Comparison of ENCODE assay signal across 7 mouse cellular contexts in genomic region chr5:93005229-93005814, GRCm38 (mm10). TPM values are rescaled to one million over a fixed set of nuclear protein-coding genes. Genes with fewer than 3 reads are reported as not detected.
A peak's percentile ranks its signal among the peaks of the same experiment; 100 is the strongest.
DNase-seq lines count a peak whose midpoint lies in the region; ATAC-seq and TF ChIP-seq lines count a peak whose summit lies in the region.

No protein-coding gene starts in this region.

- no peaks in the 10 kb centered on the region for H3K36me3 ChIP-seq in intestine, postnatal 0 days (ENCODE audit: control insufficient read depth, insufficient read depth)
- no peaks in the 10 kb centered on the region for H3K36me3 ChIP-seq in liver, embryonic 16.5 days (ENCODE audit: control insufficient read depth, insufficient read depth)

- no peak for TF ChIP-seq POLR2A in olfactory bulb, adult 2 months (IDR thresholded peaks at IDR 0.05; ENCODE audit: insufficient read depth, low read depth, low read length)

- 0 out of 2 replicates have a peak, but pooled peaks have one; percentile 32 for TF ChIP-seq CTCF in intestine, postnatal 0 days (IDR thresholded peaks at IDR 0.05; ENCODE audit: low read depth)
- TF ChIP-seq CTCF in olfactory bulb, adult 2 months (IDR thresholded peaks at IDR 0.05; ENCODE audit: insufficient read depth, low read depth, low read length), result no peak

- H3K4me3 ChIP-seq in brown adipose tissue, adult 24 weeks (ENCODE audit: insufficient read depth, low read depth, low read length), result peak overlapping the region; percentile 62
- peak overlapping the region; percentile 32 for H3K4me3 ChIP-seq in intestine, postnatal 0 days (ENCODE audit: low read depth, low read length)
- peak overlapping the region; percentile 33 for H3K4me3 ChIP-seq in liver, embryonic 16.5 days (ENCODE audit: low read depth, low read length)
- H3K4me3 ChIP-seq in olfactory bulb, adult 2 months (ENCODE audit: insufficient read depth, low read depth, low read length), result peak overlapping the region; percentile 2; the same call in 1 of the 2 replicates

- H3K4me2 ChIP-seq in intestine, postnatal 0 days (replicated peaks; ENCODE audit: low read depth), result peak overlapping the region; percentile 69
- H3K4me2 ChIP-seq in liver, embryonic 16.5 days (ENCODE audit: low read depth, low read length), result peak overlapping the region; percentile 44

- ATAC-seq in intestine, postnatal 0 days, result peak; percentile 34
- ATAC-seq in liver, embryonic 16.5 days (ENCODE audit: low read depth), result peak; percentile 55

- peaks cover 7% of the 10 kb centered on the region; the same call in 1 of the 2 replicates for H3K4me1 ChIP-seq in brown adipose tissue, adult 24 weeks (ENCODE audit: control insufficient read depth, insufficient read depth, insufficient read length, low read length)
- H3K4me1 ChIP-seq in intestine, postnatal 0 days (replicated peaks; ENCODE audit: control insufficient read depth, insufficient read depth, low read length), result peaks cover 4% of the 10 kb centered on the region; the same call in 1 of the 2 replicates
- H3K4me1 ChIP-seq in liver, embryonic 16.5 days (ENCODE audit: control insufficient read depth, low read depth, low read length), result no peaks in the 10 kb centered on the region; the same call in 1 of the 2 replicates
- H3K4me1 ChIP-seq in olfactory bulb, adult 2 months (ENCODE audit: control insufficient read depth, insufficient read depth, low read length), result peaks cover 15% of the 10 kb centered on the region

- WGBS in intestine, postnatal 0 days, result 7% methylated on average over 20 of the region's 20 CpGs
- WGBS in liver, embryonic 16.5 days (ENCODE audit: insufficient replicate concordance), result 4% methylated on average over 20 of the region's 20 CpGs
- 13% methylated on average over 20 of the region's 20 CpGs for WGBS in olfactory bulb, adult 2 months

- H3K27me3 ChIP-seq in intestine, postnatal 0 days (replicated peaks; ENCODE audit: control insufficient read depth, insufficient read depth, low read length), result no peaks in the 10 kb centered on the region
- H3K27me3 ChIP-seq in liver, embryonic 16.5 days (ENCODE audit: control insufficient read depth, insufficient read depth, low read depth, low read length), result no peaks in the 10 kb centered on the region

- H3K27ac ChIP-seq in brown adipose tissue, adult 24 weeks (replicated peaks; ENCODE audit: low read depth, low read length), result no peak overlapping the region; the same call in 1 of the 2 replicates
- H3K27ac ChIP-seq in intestine, postnatal 0 days (ENCODE audit: low read depth, low read length), result peak overlapping the region; percentile 84
- H3K27ac ChIP-seq in liver, embryonic 16.5 days (ENCODE audit: low read length), result peak overlapping the region; percentile 72
- H3K27ac ChIP-seq in olfactory bulb, adult 2 months (ENCODE audit: insufficient read depth, low read depth, low read length), result no peak overlapping the region

- H3K9ac ChIP-seq in intestine, postnatal 0 days (ENCODE audit: low read depth, low read length), result peak overlapping the region; percentile 44
- 0 out of 2 replicates have a peak overlapping the region, but pooled peaks have one; percentile 26 for H3K9ac ChIP-seq in liver, embryonic 16.5 days (ENCODE audit: low read depth, low read length)

- DNase-seq in T-cell, adult 2 months (ENCODE audit: low spot score), result peak; percentile 4
- DNase-seq in heart, adult 11 months, result peak; percentile 98
- no peak for DNase-seq in cerebellum, adult 18-20 months

- no peaks in the 10 kb centered on the region for H3K9me3 ChIP-seq in intestine, postnatal 0 days (ENCODE audit: control insufficient read depth)
- no peaks in the 10 kb centered on the region for H3K9me3 ChIP-seq in liver, embryonic 16.5 days (replicated peaks; ENCODE audit: control insufficient read depth, low read length)

RNA-seq across cellular contexts. Expression of gene Sowahb, which starts 39.5 kb away (rescaled TPM):
- not detected in 2 replicates for polyA plus RNA-seq in brown adipose tissue, adult 24 weeks (2012; ENCODE audit: insufficient read depth, insufficient read length, missing spikeins)
- polyA plus RNA-seq in intestine, postnatal 0 days (2015; fragmentation: Nextera tagmentation; extraction: Ambion mirVana), result 16.1 and 18.0 TPM in 2 replicates
- polyA plus RNA-seq in liver, embryonic 16.5 days (2015; fragmentation: Nextera tagmentation; extraction: Ambion mirVana), result 1.1 and 1.4 TPM in 2 replicates
- not detected in 2 replicates for polyA plus RNA-seq in olfactory bulb, adult 2 months (2012; ENCODE audit: insufficient read depth, insufficient read length, low replicate concordance, missing spikeins)

Comparison
In these comparisons a context has a peak if more than half of its experiments do, and no peak if none do; other contexts are left out.
1. DNase-seq: peak in T-cell, adult 2 months (single experiment) and heart, adult 11 months (single experiment); none in cerebellum, adult 18-20 months (0 of 2).
2. H3K27ac ChIP-seq: peak in intestine, postnatal 0 days (single experiment) and liver, embryonic 16.5 days (single experiment); none in brown adipose tissue, adult 24 weeks (single experiment) and olfactory bulb, adult 2 months (single experiment).
3. H3K4me3 ChIP-seq: peak in every context shown above with its lines; median percentile 62 in brown adipose tissue, adult 24 weeks; 33 in liver, embryonic 16.5 days; 32 in intestine, postnatal 0 days; 2 in olfactory bulb, adult 2 months.